Mouse (Mus musculus): Measurements from ENCODE around the gene Vti1b. TPM values are rescaled to one million over a fixed set of nuclear protein-coding genes. Genes with fewer than 3 reads are reported as not detected.

Vti1b gene
- 315 and 321 TPM in 2 replicates for polyA plus RNA-seq (2021; fragmentation: Nextera tagmentation)
- long read RNA-seq, experiment 1, transcript Vti1b-203 (5 exons, 1,059 nt) = minor isoform, 21 of 298 reads
- long read RNA-seq, experiment 1, transcript Vti1b-201 (6 exons, 1,490 nt) = major isoform, 254 of 298 reads
- long read RNA-seq, experiment 1, partial matches to known transcripts = 12 of 298 reads
- long read RNA-seq, experiment 1, other reads (novel, unspliced or antisense) = 11 of 298 reads
- long read RNA-seq, experiment 2, transcript Vti1b-201 (6 exons, 1,490 nt) = major isoform, 287 of 323 reads
- long read RNA-seq, experiment 2, transcript Vti1b-203 (5 exons, 1,059 nt) = minor isoform, 11 of 323 reads
- long read RNA-seq, experiment 2, partial matches to known transcripts = 4 of 323 reads
- long read RNA-seq, experiment 2, other reads (novel, unspliced or antisense) = 21 of 323 reads

DNA sequence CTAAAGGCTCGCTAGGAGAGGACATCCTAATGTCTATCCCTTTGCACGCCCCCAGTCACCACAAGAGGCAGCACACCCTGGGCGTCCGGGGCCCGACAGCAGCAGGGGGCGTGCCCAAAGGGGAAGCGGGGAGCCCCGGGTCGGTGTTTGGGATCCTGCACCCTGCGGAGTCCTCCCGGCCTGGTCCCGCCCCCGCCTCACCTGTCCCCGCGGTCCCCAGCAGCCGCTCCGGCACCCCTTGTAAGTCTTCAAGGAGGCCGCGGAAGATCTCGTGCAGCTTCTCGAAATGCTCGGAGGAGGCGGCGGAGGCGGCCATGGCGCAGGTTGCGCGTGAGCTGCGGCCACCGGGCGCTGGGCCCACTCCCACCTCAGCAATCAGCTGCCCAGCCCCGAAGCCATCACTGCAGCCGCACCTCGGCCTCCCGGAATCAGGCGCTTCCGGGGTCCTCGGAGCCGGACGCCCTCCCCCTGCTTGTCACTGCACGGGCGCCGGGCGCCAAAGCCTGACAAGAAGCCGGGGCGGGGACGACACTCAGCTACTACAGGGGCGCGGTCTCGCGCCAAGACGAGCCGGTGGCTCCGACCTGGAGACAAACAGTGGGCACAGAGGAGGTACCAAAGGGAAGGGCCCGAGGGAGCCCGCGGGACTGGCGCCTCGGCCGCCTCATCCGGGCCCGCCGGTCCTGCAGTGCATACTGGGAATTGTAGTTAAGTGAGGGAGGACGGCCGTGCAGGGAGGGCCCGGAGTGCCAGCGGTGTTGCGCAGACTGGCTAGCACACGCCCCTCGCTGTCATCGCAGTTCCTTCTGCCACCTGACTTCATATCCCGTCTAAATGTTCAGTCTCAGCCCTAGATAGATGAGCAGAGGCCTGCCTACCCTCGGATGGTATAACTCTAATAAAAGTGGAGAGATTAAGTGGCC lies at the start of gene Vti1b:
Gene Vti1b (minus strand): TSS at position 649 of the 923 bp plus-strand sequence.

DNA sequence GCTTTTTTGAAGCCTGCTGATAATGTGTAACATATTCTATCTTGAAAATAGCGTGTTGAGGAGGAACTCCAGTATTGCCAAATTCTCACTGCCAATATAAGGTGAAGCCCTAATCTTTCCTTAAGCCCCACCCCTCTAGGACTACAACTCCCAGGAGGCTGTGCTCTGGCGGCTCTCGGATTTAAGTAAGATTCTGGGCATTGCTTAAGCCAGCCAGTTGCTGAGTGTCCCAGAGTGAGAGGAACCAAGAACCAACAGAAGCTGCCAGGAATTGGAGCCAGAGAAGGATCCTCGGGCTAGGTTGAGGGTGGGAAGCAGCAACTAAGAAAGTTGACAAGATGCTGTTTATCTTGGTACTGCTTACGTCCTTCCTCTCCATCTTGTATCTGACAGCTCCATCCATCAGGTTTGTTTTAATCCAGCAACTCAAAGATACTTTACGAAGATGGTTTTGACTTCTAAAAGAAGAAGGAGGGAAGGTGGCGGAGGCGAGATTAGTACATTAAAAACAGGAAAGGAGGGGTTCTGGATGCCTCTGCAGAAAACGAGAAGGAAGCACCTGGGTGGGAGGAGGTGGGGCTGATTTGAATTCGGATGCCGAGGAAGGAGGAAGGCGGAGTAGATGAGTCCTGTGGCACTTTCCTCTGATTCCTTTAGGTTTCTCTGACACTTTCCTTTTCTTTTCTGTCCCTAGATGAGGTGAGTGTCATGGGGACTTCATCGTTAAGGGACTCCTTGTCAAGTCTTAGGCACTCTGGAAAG lies 36.4 kb upstream of the Vti1b start, which contains the start of gene Rdh12:
Gene Rdh12 (plus strand): TSS at position 212 of the 762 bp plus-strand sequence.

DNA sequence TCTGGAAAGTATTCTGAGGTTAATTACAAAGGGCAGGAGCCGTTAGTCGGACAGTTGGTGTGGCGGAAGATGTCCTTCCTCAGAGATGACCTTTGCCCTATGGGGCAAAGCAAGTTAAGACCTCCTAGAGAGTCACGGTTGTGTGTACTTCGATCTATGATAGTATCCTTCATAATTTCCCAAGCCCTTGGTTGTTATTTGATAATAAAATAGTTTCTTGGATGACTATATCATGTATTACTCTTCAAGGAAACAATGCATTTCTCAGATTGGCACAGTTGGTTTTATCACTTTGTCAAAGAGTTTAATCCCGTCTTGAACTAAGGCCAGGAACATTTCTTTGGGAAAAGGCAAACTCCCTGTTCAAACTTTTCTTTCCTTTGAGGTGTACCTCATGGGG lies 19.7 kb upstream of the Vti1b start, which contains the start of gene Rdh11:
Gene Rdh11 (minus strand): TSS at position 101 of the 400 bp plus-strand sequence.

DNA sequence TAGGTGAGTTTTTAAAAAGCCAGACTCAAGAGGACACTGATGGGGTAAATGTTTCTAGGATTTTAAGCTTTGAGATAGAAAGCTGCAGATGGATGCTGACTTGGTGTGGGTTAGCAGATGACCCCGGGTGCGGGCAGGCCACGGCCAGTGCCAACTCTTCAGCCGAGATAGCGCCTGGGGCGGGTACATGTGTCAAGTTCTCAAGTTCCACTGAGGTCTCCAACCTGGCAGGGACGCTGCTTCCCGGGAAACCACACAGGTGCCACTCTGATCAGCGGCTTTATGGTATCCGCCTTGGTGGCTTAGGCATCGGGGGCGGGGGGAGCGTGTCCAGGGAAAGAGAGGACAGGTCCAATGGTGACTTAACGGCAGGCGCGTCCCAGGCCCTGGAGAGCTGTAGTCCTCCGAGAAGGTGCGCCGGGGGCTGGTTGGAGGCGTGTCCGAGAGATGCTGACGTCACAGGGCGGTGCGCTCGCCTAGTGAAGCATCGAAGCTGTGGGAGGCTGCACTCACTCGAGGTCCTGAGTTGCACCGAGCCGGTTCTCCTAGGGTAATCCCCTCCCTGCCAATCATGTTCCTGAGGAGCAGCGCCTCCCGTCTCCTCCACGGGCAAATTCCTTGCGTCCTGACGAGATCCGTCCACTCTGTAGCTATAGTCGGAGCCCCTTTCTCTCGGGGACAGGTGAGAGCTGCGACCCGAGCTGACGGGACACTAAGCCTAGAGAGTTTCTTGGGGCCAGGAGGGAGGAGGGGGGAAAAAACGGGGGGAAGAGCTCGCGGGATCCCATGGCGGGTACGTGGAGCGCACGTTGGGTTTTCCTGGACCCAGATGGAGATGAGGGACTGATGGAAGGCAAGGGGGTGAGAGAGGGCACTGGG lies 41.9 kb downstream of the Vti1b start, which contains the start of gene Arg2:
Gene Arg2 (plus strand): TSS at position 479 of the 879 bp plus-strand sequence.

Other genes starting within 250 kb of the Vti1b start
- 8.1 and 8.8 TPM in 2 replicates for gene Tmem229b, start 165.0 kb downstream of the Vti1b start, polyA plus RNA-seq (2021; fragmentation: Nextera tagmentation)
- 2.8 and 3.5 TPM in 2 replicates for gene Plekhh1, start 143.5 kb downstream of the Vti1b start, polyA plus RNA-seq (2021; fragmentation: Nextera tagmentation)
- 8.8 and 10.2 TPM in 2 replicates for gene Pigh, start 83.0 kb downstream of the Vti1b start, polyA plus RNA-seq (2021; fragmentation: Nextera tagmentation)
- 2.8 and 3.7 TPM in 2 replicates for gene Arg2, start 41.9 kb downstream of the Vti1b start, polyA plus RNA-seq (2021; fragmentation: Nextera tagmentation)
- gene Rdh11, start 19.6 kb upstream of the Vti1b start, polyA plus RNA-seq (2021; fragmentation: Nextera tagmentation) = 10.4 TPM in 2 replicates
- 2.4 and 3.0 TPM in 2 replicates for gene Rdh12, start 36.2 kb upstream of the Vti1b start, polyA plus RNA-seq (2021; fragmentation: Nextera tagmentation)
- gene Zfyve26, start 123.6 kb upstream of the Vti1b start, polyA plus RNA-seq (2021; fragmentation: Nextera tagmentation) = 3.8 and 5.4 TPM in 2 replicates
- gene Rad51b, start 124.6 kb upstream of the Vti1b start, polyA plus RNA-seq (2021; fragmentation: Nextera tagmentation) = 0.19 and 0.26 TPM in 2 replicates

Data from layer of hippocampus, adult 6 months (tissue).